Mouse (Mus musculus): Measurements from ENCODE around the gene Vpreb2. TPM values are rescaled to one million over a fixed set of nuclear protein-coding genes. Genes with fewer than 3 reads are reported as not detected.

The Vpreb2 gene
- polyA plus RNA-seq (2015; fragmentation: Nextera tagmentation; extraction: Ambion mirVana) = not detected in 2 replicates

DNA sequence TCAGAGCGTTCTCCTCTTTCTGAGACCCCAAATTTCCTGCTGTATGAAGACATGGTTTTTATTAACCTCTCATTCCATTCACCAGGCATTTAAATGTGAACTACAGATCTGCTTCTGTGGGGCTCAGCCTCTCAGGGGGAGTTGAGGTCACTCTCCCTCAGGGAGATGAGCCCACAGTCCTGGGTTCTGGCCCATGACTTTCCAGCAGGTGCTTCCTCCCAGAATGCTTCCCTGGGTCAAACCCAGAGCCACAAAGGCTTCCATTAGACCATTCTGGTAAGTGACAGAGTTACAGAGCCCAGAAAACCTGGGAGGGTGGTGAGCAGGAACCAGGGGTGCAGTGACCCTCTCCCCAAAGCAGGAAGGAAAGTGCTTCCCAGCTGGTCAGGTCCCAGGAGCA, at the start of gene Vpreb2:
Gene Vpreb2 (plus strand): TSS at position 301 of the 400 bp plus-strand sequence.
- Histone ChIP-seq H3K27ac (ENCODE audit: low read length) (no peak within 1 kb of the TSS), H3K9me3 (replicated peaks; ENCODE audit: control insufficient read depth, low read length, poor library complexity, severe bottlenecking) (no peaks in the 10 kb centered on the region), H3K9ac (ENCODE audit: low read depth, low read length) (no peak within 1 kb of the TSS), H3K36me3 (ENCODE audit: control insufficient read depth, insufficient read depth, low read length) (no peaks in the 10 kb centered on the region), H3K4me2 (ENCODE audit: low read length) (no peak within 1 kb of the TSS), H3K4me3 (ENCODE audit: low read depth, low read length) (no peak within 1 kb of the TSS), H3K4me1 (ENCODE audit: control insufficient read depth, insufficient read depth, low read length) (no peaks in the 10 kb centered on the region), H3K27me3 (ENCODE audit: control insufficient read depth, insufficient read depth, low read depth, low read length) (no peaks in the 10 kb centered on the region)
- ATAC-seq = no peak
- WGBS = 44% methylated on average over 1 of the region's 1 CpGs

DNA sequence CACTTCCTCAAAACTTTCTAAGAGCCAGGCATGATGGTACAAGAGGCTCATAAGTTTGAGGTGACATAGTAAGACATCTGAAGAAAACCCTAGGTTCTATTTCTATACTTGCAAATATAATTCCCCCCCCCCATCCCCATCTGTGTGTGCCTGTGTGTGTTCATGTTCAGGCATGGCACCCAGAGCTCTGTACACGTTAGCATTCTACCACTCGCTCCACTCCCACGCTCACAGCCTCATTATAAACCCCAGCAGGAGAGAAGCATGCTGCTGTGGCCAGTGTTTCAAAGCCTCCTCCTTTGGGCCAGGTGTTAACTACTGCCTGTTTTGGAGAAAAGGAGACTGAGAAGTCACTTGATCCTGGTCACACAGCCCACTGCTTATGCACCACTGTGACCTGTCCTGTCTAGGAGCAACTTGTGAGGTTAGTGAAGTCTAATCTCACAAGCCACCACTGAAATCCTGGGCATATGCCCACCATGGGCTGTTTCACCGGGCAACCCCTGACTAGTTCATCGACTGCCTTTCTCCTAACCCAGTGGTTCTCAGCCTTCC, 48.2 kb upstream of the Vpreb2 start:
- no peak overlapping the region for H3K27ac ChIP-seq (ENCODE audit: low read length)
- H3K27me3 ChIP-seq (ENCODE audit: control insufficient read depth, insufficient read depth, low read depth, low read length) = no peaks in the 10 kb centered on the region
- H3K4me3 ChIP-seq (ENCODE audit: low read depth, low read length) = no peak overlapping the region
- 72% methylated on average over 5 of the region's 5 CpGs for WGBS
- ATAC-seq = no peak
- H3K9me3 ChIP-seq (replicated peaks; ENCODE audit: control insufficient read depth, low read length, poor library complexity, severe bottlenecking) = no peaks in the 10 kb centered on the region
- no peak overlapping the region for H3K9ac ChIP-seq (ENCODE audit: low read depth, low read length)
- H3K4me1 ChIP-seq (ENCODE audit: control insufficient read depth, insufficient read depth, low read length) = peaks cover 6% of the 10 kb centered on the region
- no peaks in the 10 kb centered on the region for H3K36me3 ChIP-seq (ENCODE audit: control insufficient read depth, insufficient read depth, low read length)
- no peak overlapping the region for H3K4me2 ChIP-seq (ENCODE audit: low read length)

DNA sequence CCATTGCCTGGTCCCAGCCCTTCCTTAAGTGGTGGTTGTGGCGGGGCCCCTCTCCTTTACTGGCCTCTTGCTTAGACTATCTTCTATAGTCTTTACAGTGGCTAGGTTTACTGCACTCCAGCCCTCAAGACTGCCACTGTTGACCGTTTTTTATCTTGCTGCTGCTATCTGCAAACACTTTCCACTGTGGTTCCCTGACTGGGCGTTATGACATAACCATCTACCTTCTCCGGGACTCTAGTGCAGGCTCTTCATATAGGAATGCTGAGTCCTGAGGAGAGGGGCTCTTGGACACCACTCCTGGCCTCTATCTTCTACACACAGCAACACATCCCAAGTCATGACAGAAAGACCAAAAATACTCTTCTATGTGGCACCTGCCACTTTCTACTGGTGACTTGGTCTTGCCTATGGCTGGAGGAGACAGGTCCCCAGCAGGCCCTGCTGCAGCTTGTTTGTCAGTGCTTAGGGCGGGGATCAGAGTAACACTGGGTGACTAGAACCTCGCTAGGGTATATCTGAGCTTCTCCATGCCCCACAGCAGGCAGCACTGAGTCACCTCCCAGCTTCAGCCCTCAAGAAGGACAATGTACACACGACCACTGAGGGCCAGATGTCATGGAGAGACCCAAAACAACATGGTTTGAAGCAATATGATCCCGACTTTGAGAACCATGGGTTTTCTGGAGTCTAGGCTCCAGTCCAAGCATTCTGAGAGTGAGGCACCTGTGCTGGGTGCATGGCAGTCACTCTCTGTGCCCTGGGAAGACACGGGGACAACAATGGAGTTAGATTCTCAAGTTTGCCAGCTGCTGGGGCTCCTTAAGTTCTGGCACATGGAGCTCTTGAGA, 46.4 kb upstream of the Vpreb2 start:
- no peak overlapping the region for H3K4me2 ChIP-seq (ENCODE audit: low read length)
- H3K27me3 ChIP-seq (ENCODE audit: control insufficient read depth, insufficient read depth, low read depth, low read length) = no peaks in the 10 kb centered on the region
- peaks cover 2% of the 10 kb centered on the region for H3K4me1 ChIP-seq (ENCODE audit: control insufficient read depth, insufficient read depth, low read length)
- 76% methylated on average over 9 of the region's 9 CpGs for WGBS
- no peaks in the 10 kb centered on the region for H3K36me3 ChIP-seq (ENCODE audit: control insufficient read depth, insufficient read depth, low read length)
- no peak overlapping the region for H3K27ac ChIP-seq (ENCODE audit: low read length)
- no peaks in the 10 kb centered on the region for H3K9me3 ChIP-seq (replicated peaks; ENCODE audit: control insufficient read depth, low read length, poor library complexity, severe bottlenecking)
- H3K9ac ChIP-seq (ENCODE audit: low read depth, low read length) = no peak overlapping the region
- H3K4me3 ChIP-seq (ENCODE audit: low read depth, low read length) = no peak overlapping the region
- no peak for ATAC-seq

DNA sequence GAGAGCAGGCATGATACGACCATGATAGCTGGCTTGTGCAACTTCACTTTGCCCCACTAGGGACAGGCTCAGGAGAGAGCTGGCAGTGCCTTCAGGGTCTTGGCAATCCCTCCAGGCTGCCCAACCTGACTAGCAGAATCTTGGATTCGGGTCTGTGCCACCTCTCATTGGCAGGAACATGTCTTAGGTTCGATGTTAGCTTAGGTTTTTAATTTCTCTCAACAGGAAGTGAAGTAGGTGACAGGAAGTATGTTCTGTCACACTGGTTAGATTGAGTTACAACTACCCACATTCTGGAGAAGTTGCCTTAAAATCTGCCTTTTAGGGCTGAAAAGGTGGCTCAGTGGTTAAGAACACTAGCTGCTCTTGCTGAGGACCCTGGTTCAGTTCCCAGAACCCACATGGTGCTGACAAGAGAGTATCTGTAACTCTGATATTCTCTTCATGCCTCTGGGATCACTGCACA, 45.8 kb upstream of the Vpreb2 start:
- no peak for ATAC-seq
- 65% methylated on average over 3 of the region's 3 CpGs for WGBS

DNA sequence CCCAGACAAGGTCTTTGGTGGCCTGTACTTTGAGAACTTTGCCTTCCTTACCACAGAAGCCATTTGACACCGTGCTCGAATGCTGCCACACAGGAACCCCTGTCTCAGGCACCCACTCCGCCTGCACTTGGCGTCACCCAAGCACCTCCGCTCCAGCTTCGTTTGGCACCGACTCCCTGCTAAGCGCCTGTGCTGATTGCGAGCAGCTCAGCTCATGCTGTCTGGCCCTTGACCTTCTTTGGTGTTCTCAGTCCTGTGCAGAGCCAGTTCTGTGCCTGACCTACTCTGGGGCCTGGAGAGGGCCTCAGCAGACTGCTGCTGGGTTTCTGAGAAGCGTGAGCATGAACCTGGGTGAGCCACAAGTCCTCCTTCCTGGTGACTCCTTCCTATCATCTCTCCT, 43.5 kb upstream of the Vpreb2 start:
- WGBS = 82% methylated on average over 10 of the region's 10 CpGs
- H3K4me2 ChIP-seq (ENCODE audit: low read length) = no peak overlapping the region

More for the DNA sequence above, 45.8 kb upstream of the Vpreb2 start:
- Histone ChIP-seq H3K27me3 (ENCODE audit: control insufficient read depth, insufficient read depth, low read depth, low read length) (no peaks in the 10 kb centered on the region), H3K27ac (ENCODE audit: low read length) (no peak overlapping the region), H3K4me3 (ENCODE audit: low read depth, low read length) (no peak overlapping the region), H3K36me3 (ENCODE audit: control insufficient read depth, insufficient read depth, low read length) (no peaks in the 10 kb centered on the region), H3K4me2 (ENCODE audit: low read length) (no peak overlapping the region), H3K4me1 (ENCODE audit: control insufficient read depth, insufficient read depth, low read length) (no peaks in the 10 kb centered on the region), H3K9me3 (replicated peaks; ENCODE audit: control insufficient read depth, low read length, poor library complexity, severe bottlenecking) (no peaks in the 10 kb centered on the region), H3K9ac (ENCODE audit: low read depth, low read length) (no peak overlapping the region)

DNA sequence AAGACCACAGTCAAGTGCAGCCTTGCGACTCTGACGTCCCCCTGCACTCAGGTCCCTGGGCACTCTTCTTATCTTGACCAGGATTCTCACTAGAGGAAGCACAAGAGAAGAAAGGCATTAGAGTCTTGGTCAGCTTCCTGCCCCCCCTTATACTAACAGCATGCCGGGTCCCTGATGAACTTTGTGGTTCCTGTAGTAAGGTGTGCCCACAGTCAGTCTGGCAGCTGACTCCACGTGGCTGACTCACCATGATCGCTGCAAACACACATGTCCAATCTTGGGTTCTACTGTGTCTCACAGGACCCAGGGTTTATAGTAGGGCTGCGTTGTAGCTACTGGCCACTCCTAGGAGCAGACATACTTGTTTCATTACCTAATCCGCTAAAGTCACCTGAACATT, 42.0 kb upstream of the Vpreb2 start:
- no peak for ATAC-seq
- no peaks in the 10 kb centered on the region for H3K36me3 ChIP-seq (ENCODE audit: control insufficient read depth, insufficient read depth, low read length)
- no peaks in the 10 kb centered on the region for H3K27me3 ChIP-seq (ENCODE audit: control insufficient read depth, insufficient read depth, low read depth, low read length)
- H3K4me1 ChIP-seq (ENCODE audit: control insufficient read depth, insufficient read depth, low read length) = no peaks in the 10 kb centered on the region
- H3K27ac ChIP-seq (ENCODE audit: low read length) = no peak overlapping the region
- H3K4me2 ChIP-seq (ENCODE audit: low read length) = no peak overlapping the region
- H3K4me3 ChIP-seq (ENCODE audit: low read depth, low read length) = no peak overlapping the region
- 88% methylated on average over 7 of the region's 7 CpGs for WGBS
- H3K9ac ChIP-seq (ENCODE audit: low read depth, low read length) = no peak overlapping the region
- H3K9me3 ChIP-seq (replicated peaks; ENCODE audit: control insufficient read depth, low read length, poor library complexity, severe bottlenecking) = no peaks in the 10 kb centered on the region

More for the DNA sequence above, 43.5 kb upstream of the Vpreb2 start:
- Histone ChIP-seq H3K9ac (ENCODE audit: low read depth, low read length) (no peak overlapping the region), H3K36me3 (ENCODE audit: control insufficient read depth, insufficient read depth, low read length) (no peaks in the 10 kb centered on the region), H3K4me1 (ENCODE audit: control insufficient read depth, insufficient read depth, low read length) (no peaks in the 10 kb centered on the region), H3K4me3 (ENCODE audit: low read depth, low read length) (no peak overlapping the region), H3K27ac (ENCODE audit: low read length) (no peak overlapping the region), H3K9me3 (replicated peaks; ENCODE audit: control insufficient read depth, low read length, poor library complexity, severe bottlenecking) (no peaks in the 10 kb centered on the region), H3K27me3 (ENCODE audit: control insufficient read depth, insufficient read depth, low read depth, low read length) (no peaks in the 10 kb centered on the region)
- ATAC-seq = no peak

DNA sequence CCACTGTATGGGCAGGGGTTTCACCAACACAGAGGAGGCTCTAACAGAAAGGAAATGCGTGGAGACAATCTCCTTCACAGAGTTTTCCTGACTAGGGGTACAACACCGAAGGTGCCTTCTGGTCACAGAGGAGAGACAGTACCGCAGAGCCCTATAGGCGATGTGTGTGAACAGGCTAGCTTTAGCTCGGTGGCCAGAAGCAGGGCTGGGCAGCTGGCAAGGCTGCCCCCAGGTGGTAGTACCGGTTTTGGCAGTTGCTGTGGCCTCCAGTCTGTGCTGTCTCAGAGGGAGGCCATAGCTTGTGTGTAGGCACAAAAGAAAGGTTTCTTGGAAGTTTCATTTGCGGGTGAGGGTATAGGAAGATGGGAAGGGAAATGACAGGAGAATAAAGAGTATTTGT, 41.4 kb upstream of the Vpreb2 start:
- no peak overlapping the region for H3K4me2 ChIP-seq (ENCODE audit: low read length)
- H3K4me3 ChIP-seq (ENCODE audit: low read depth, low read length) = no peak overlapping the region
- no peak overlapping the region for H3K9ac ChIP-seq (ENCODE audit: low read depth, low read length)
- no peaks in the 10 kb centered on the region for H3K4me1 ChIP-seq (ENCODE audit: control insufficient read depth, insufficient read depth, low read length)
- H3K36me3 ChIP-seq (ENCODE audit: control insufficient read depth, insufficient read depth, low read length) = no peaks in the 10 kb centered on the region
- no peak for ATAC-seq
- no peak overlapping the region for H3K27ac ChIP-seq (ENCODE audit: low read length)
- no peaks in the 10 kb centered on the region for H3K9me3 ChIP-seq (replicated peaks; ENCODE audit: control insufficient read depth, low read length, poor library complexity, severe bottlenecking)
- WGBS = 7% methylated on average over 7 of the region's 7 CpGs
- H3K27me3 ChIP-seq (ENCODE audit: control insufficient read depth, insufficient read depth, low read depth, low read length) = no peaks in the 10 kb centered on the region

DNA sequence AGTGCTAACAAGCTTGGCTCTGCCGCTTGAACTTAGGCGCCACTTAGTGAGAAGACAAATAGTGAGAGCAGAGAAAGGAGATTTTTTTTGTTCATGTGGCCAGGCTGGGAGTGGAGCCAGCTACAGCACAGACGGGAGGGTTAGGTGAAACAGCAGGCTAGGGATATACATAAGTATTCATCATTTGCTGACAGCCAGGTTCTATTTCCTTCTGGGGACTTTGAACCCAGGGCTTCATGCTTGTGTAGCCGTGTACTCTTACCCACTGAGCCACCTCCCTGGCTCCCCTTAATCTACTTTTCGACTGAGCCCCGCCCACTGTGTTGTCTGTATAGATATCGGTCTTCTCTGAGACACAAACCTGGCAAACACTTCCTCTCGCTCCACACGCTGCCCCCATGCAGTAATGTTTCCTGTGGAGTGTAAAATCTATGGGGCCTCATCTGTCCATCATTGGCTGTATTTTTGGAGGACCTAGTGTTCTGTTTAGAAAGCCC, 40.9 kb upstream of the Vpreb2 start:
- no peaks in the 10 kb centered on the region for H3K4me1 ChIP-seq (ENCODE audit: control insufficient read depth, insufficient read depth, low read length)
- H3K27ac ChIP-seq (ENCODE audit: low read length) = no peak overlapping the region
- H3K9ac ChIP-seq (ENCODE audit: low read depth, low read length) = no peak overlapping the region
- ATAC-seq = no peak
- H3K4me3 ChIP-seq (ENCODE audit: low read depth, low read length) = no peak overlapping the region
- 50% methylated on average over 9 of the region's 9 CpGs for WGBS
- no peaks in the 10 kb centered on the region for H3K9me3 ChIP-seq (replicated peaks; ENCODE audit: control insufficient read depth, low read length, poor library complexity, severe bottlenecking)
- no peaks in the 10 kb centered on the region for H3K36me3 ChIP-seq (ENCODE audit: control insufficient read depth, insufficient read depth, low read length)
- H3K27me3 ChIP-seq (ENCODE audit: control insufficient read depth, insufficient read depth, low read depth, low read length) = no peaks in the 10 kb centered on the region
- no peak overlapping the region for H3K4me2 ChIP-seq (ENCODE audit: low read length)

DNA sequence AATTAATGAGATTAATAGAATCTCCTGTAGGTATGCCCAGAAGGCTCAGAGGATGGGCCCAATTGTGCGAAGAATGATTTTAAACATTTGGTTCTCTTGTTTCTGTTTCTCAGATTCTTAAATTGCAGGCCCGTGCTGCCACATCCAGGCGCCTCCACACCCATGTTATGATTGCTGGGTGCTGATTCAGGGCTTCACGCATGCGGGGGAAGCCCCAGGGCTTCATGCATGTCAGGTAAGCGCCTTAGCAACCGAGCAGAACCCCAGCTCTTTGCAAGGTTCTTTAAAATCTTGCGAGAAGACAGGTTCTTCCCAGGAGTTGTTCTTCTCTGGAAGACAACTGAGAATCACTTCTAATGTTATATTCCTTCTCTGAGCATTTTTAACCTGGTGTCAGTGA, 36.8 kb upstream of the Vpreb2 start:
- no peak overlapping the region for H3K4me3 ChIP-seq (ENCODE audit: low read depth, low read length)
- no peaks in the 10 kb centered on the region for H3K36me3 ChIP-seq (ENCODE audit: control insufficient read depth, insufficient read depth, low read length)
- H3K4me1 ChIP-seq (ENCODE audit: control insufficient read depth, insufficient read depth, low read length) = no peaks in the 10 kb centered on the region
- no peaks in the 10 kb centered on the region for H3K9me3 ChIP-seq (replicated peaks; ENCODE audit: control insufficient read depth, low read length, poor library complexity, severe bottlenecking)
- no peak overlapping the region for H3K4me2 ChIP-seq (ENCODE audit: low read length)
- WGBS = 66% methylated on average over 8 of the region's 8 CpGs
- ATAC-seq = no peak
- H3K9ac ChIP-seq (ENCODE audit: low read depth, low read length) = no peak overlapping the region
- no peaks in the 10 kb centered on the region for H3K27me3 ChIP-seq (ENCODE audit: control insufficient read depth, insufficient read depth, low read depth, low read length)
- H3K27ac ChIP-seq (ENCODE audit: low read length) = no peak overlapping the region

Data from midbrain, embryonic 16.5 days (tissue).